Mouse (Mus musculus) lung, adult 2 months (tissue): ENCODE data around the gene Foxa3.
A peak's percentile ranks its signal among the peaks of the same experiment; 100 is the strongest.

Source experiments
- CTCF ChIP-seq: fragments of 200-500 bp; IDR thresholded peaks from 2 replicates; pipeline ENCODE4 v1.5.1; 2011; ENCODE audit warnings: mild to moderate bottlenecking, low read length, control low read depth; ENCODE audit not compliant: insufficient read depth
- POLR2A ChIP-seq: fragments of 200-500 bp; IDR thresholded peaks from 2 replicates; pipeline ENCODE4 v1.6.1; 2011; ENCODE audit warnings: low read depth, mild to moderate bottlenecking, control low read depth, low read length, borderline replicate concordance; ENCODE audit errors: extremely low read depth

GRCm38 (mm10) chr7:19068707-19069106 lies 45.4 kb upstream of the Foxa3 start:
- TF ChIP-seq POLR2A (no peak), CTCF (peak; percentile 79)
